Mouse (Mus musculus) liver, embryonic 14.5 days (tissue): ENCODE measurements around the gene Zfp704.

Experiments
- CTCF ChIP-seq: IDR thresholded peaks from 2 replicates; pipeline ENCODE4 v1.5.1; 2016; ENCODE audit warnings: antibody characterized with exemption, low read depth, control low read depth
- EP300 ChIP-seq: IDR thresholded peaks from 2 replicates; pipeline ENCODE4 v1.6.1; 2016; ENCODE audit warnings: antibody characterized with exemption, low read depth

DNA sequence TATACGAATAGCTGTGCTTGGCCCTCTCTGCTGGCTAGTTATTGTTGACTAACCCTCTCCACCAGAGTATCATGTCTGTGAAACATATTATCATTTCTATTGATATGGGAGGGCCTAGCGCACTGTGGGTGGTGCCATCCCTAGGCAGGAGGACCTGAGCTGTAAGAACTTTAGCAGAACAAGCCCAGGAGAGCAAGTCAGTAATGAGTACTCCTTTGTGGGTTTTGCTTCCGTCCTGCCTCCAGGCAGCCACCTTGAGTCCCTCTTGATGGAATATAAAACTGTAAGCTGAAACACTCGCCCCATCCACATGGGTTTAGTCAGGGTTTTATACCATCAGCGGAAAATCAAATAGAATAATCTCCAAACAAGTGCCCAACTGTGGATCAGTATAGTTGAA lies 207.5 kb downstream of the Zfp704 start:
- TF ChIP-seq CTCF (no peak), EP300 (no peak)
